Mouse (Mus musculus) stomach, postnatal 0 days (tissue): ENCODE results near the gene Actb. TPM values are rescaled to one million over a fixed set of nuclear protein-coding genes. Genes with fewer than 3 reads are reported as not detected.
A peak's percentile ranks its signal among the peaks of the same experiment; 100 is the strongest.

Experiments
- ATAC-seq: fragments of 200-750 bp; cut with Nextera tagmentation; 2 replicates; pipeline ENCODE4 v1.8.0; 2017; ENCODE audit not compliant: low FRiP score, low TSS enrichment
- DNase-seq: peaks from one replicate; pipeline ENCODE4 v3.0.0-alpha.2; 2016; ENCODE audit warnings: low spot score
- H3K27ac ChIP-seq: fragments of 300-500 bp; sonication (generic); replicated peaks from 2 replicates; pipeline ENCODE4 v1.5.1; 2014; ENCODE audit warnings: mild to moderate bottlenecking, control low read depth
- H3K27me3 ChIP-seq: fragments of 300-500 bp; sonication (generic); 2 replicates; pipeline ENCODE4 v1.6.1; 2014; ENCODE audit warnings: low read length; ENCODE audit not compliant: control insufficient read depth, insufficient read depth
- H3K36me3 ChIP-seq: fragments of 300-500 bp; sonication (generic); 2 replicates; pipeline ENCODE4 v1.6.1; 2014; ENCODE audit warnings: low read length, mixed read lengths; ENCODE audit not compliant: control insufficient read depth, insufficient read depth
- H3K4me1 ChIP-seq: fragments of 300-500 bp; sonication (generic); replicated peaks from 2 replicates; pipeline ENCODE4 v1.6.1; 2014; ENCODE audit warnings: antibody characterized with exemption; ENCODE audit not compliant: control insufficient read depth, insufficient read depth
- H3K4me2 ChIP-seq: fragments of 300-500 bp; sonication (generic); replicated peaks from 2 replicates; pipeline ENCODE4 v1.6.1; 2014; ENCODE audit warnings: low read depth, mild to moderate bottlenecking, control low read depth, moderate library complexity
- H3K4me3 ChIP-seq: fragments of 300-500 bp; sonication (generic); 2 replicates; pipeline ENCODE4 v1.5.1; 2014; ENCODE audit warnings: low read depth, low read length, control low read depth
- H3K9ac ChIP-seq: fragments of 300-500 bp; sonication (generic); 2 replicates; pipeline ENCODE4 v1.6.1; 2014; ENCODE audit warnings: mild to moderate bottlenecking, low read length, control low read depth, mixed read lengths
- H3K9me3 ChIP-seq: fragments of 300-500 bp; sonication (generic); 2 replicates; pipeline ENCODE4 v1.6.1; 2016; ENCODE audit warnings: low read length; ENCODE audit not compliant: control insufficient read depth
- CTCF ChIP-seq: IDR thresholded peaks from 2 replicates; pipeline ENCODE4 v1.5.1; 2016; ENCODE audit warnings: antibody characterized with exemption, low read depth, mild to moderate bottlenecking, moderate library complexity
- EP300 ChIP-seq: optimal IDR thresholded peaks from 2 replicates; pipeline ENCODE3; 2016; ENCODE audit warnings: antibody characterized with exemption
- WGBS: fragments of 180-500 bp; shearing (Covaris S2); extraction: QIAGEN DNeasy Blood & Tissue Kit; methylation state at CpG from one replicate; pipeline ENCODE4 v1.1.7; 2014; 5-methylcytosine and 5-hydroxymethylcytosine counted together
- polyA plus RNA-seq: library from polyadenylated mRNA; unstranded; fragments of >200 nt; fragmentation: Nextera tagmentation; extraction: Ambion mirVana; gene quantifications from 2 replicates; pipeline ENCODE4 v1.2.1, GENCODE M21; 2015

The Actb gene
- polyA plus RNA-seq, 1 experiment from 2014 or later, result 16,187 TPM

DNA sequence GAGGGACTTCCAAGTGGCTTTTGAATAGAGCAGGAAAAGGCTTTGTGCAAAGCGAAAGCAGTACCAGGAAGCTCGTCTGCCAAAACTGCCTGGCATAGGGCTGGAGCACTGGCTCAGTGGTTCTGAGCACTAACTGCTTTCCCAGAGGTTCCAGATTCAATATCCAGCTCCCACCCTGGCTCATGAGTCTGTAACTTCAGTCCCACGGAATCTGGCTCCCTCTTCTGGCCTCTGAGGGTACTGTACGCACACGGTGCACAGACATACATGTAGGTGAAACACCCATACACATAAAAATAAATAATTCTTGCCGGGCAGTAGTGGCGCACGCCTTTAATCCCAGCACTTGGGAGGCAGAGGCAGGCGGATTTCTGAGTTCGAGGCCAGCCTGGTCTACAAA is 51.7 kb downstream of the Actb start:
- no peak overlapping the region for H3K4me3 ChIP-seq
- no peak for ATAC-seq
- 76% methylated on average over 10 of the region's 10 CpGs for WGBS
- H3K4me1 ChIP-seq, result no peaks in the 10 kb centered on the region
- no peaks in the 10 kb centered on the region for H3K27me3 ChIP-seq
- TF ChIP-seq CTCF (peak; percentile 73), EP300 (no peak)
- DNase-seq, result peak; percentile 62
- H3K4me2 ChIP-seq, result no peak overlapping the region
- H3K27ac ChIP-seq, result no peak overlapping the region
- no peaks in the 10 kb centered on the region for H3K9me3 ChIP-seq
- H3K36me3 ChIP-seq, result no peaks in the 10 kb centered on the region
- H3K9ac ChIP-seq, result no peak overlapping the region

- DNase-seq (no peak), ATAC-seq (no peak)
- no peak overlapping the region for H3K4me2 ChIP-seq
- no peaks in the 10 kb centered on the region for H3K36me3 ChIP-seq
- H3K9me3 ChIP-seq, result no peaks in the 10 kb centered on the region
- H3K27me3 ChIP-seq, result no peaks in the 10 kb centered on the region
- TF ChIP-seq CTCF (no peak), EP300 (no peak)
- no peak overlapping the region for H3K4me3 ChIP-seq
- H3K9ac ChIP-seq, result no peak overlapping the region
- no peak overlapping the region for H3K27ac ChIP-seq
- no peaks in the 10 kb centered on the region for H3K4me1 ChIP-seq
- 75% methylated on average over 6 of the region's 6 CpGs for WGBS
Observed at GRCm38 (mm10) chr5:142853585-142853984, 53.0 kb downstream of the Actb start.

Other genes with a start within 250 kb of the Actb start
- 1.5 and 2.3 TPM in 2 replicates for gene Slc29a4, start 214.2 kb downstream of the Actb start, polyA plus RNA-seq
- 12.0 and 12.5 TPM in 2 replicates for gene Tnrc18, start 89.1 kb downstream of the Actb start, polyA plus RNA-seq
- gene Fbxl18, start 11.3 kb downstream of the Actb start, polyA plus RNA-seq, result 5.0 and 5.3 TPM in 2 replicates
- gene Fscn1, start 53.6 kb upstream of the Actb start, polyA plus RNA-seq, result 42.0 and 42.7 TPM in 2 replicates
- 15.4 and 15.6 TPM in 2 replicates for gene Rnf216, start 206.2 kb upstream of the Actb start, polyA plus RNA-seq
- not detected in 2 replicates for gene Olfr718-ps1, start 240.8 kb upstream of the Actb start, polyA plus RNA-seq